Mouse (Mus musculus) forebrain, postnatal 0 days (tissue): Measurements from ENCODE around the gene Uvrag. TPM values are rescaled to one million over a fixed set of nuclear protein-coding genes. Genes with fewer than 3 reads are reported as not detected.

Source experiments
- ATAC-seq: fragments of 200-750 bp; cut with Nextera tagmentation; 2 replicates; pipeline ENCODE4 v1.8.0; 2017; ENCODE audit warnings: mild to moderate bottlenecking, moderate library complexity
- DNase-seq: peaks from one replicate; pipeline ENCODE4 v3.0.0-alpha.2; 2015
- H3K27ac ChIP-seq: fragments of 300-500 bp; sonication (generic); 2 replicates; pipeline ENCODE4 v1.5.1; 2014; ENCODE audit warnings: low read depth, mild to moderate bottlenecking, antibody characterized with exemption, low read length, moderate library complexity, mixed read lengths
- H3K27me3 ChIP-seq: fragments of 300-500 bp; sonication (generic); 2 replicates; pipeline ENCODE4 v1.6.1; 2014; ENCODE audit warnings: mild to moderate bottlenecking, low read length, mixed read lengths; ENCODE audit not compliant: insufficient read depth
- H3K36me3 ChIP-seq: fragments of 300-500 bp; sonication (generic); 2 replicates; pipeline ENCODE4 v1.6.1; 2014; ENCODE audit warnings: mild to moderate bottlenecking, moderate library complexity; ENCODE audit not compliant: insufficient read depth
- H3K4me1 ChIP-seq: fragments of 300-500 bp; sonication (generic); 2 replicates; pipeline ENCODE4 v1.6.1; 2014; ENCODE audit warnings: antibody characterized with exemption; ENCODE audit not compliant: insufficient read depth
- H3K4me2 ChIP-seq: fragments of 300-500 bp; sonication (generic); 2 replicates; pipeline ENCODE4 v1.6.1; 2014; ENCODE audit warnings: low read depth, mild to moderate bottlenecking, moderate library complexity
- H3K4me3 ChIP-seq: fragments of 300-500 bp; sonication (generic); 2 replicates; pipeline ENCODE4 v1.5.1; 2014; ENCODE audit warnings: low read depth, low read length, mixed read lengths
- H3K9ac ChIP-seq: fragments of 300-500 bp; sonication (generic); 2 replicates; pipeline ENCODE4 v1.6.1; 2014; ENCODE audit warnings: mild to moderate bottlenecking
- H3K9me3 ChIP-seq: fragments of 300-500 bp; sonication (generic); 2 replicates; pipeline ENCODE4 v1.6.1; 2016; ENCODE audit warnings: low read length
- CTCF ChIP-seq: sonication (generic); IDR thresholded peaks from 2 replicates; pipeline ENCODE4 v1.5.1; 2016; ENCODE audit warnings: antibody characterized with exemption, control low read depth, low read depth
- WGBS: fragments of 180-500 bp; shearing (Covaris S2); extraction: QIAGEN DNeasy Blood & Tissue Kit; methylation state at CpG from one replicate; pipeline ENCODE4 v1.1.7; 2014; 5-methylcytosine and 5-hydroxymethylcytosine counted together
- polyA plus RNA-seq: library from polyadenylated mRNA; unstranded; fragments of >200 nt; fragmentation: Nextera tagmentation; extraction: Ambion mirVana; gene quantifications from 2 replicates; pipeline ENCODE4 v1.2.1, GENCODE M21; 2015
- total RNA-seq: library from RNA; depleted of rRNA; stranded (reverse); fragments of >200 nt; gene quantifications from 2 replicates; pipeline ENCODE4 v1.2.3, GENCODE M21; 2014; rRNA removed

The Uvrag gene
- total and polyA plus RNA-seq, 2 experiments from 2014 or later: 18.6 to 18.8 TPM

DNA sequence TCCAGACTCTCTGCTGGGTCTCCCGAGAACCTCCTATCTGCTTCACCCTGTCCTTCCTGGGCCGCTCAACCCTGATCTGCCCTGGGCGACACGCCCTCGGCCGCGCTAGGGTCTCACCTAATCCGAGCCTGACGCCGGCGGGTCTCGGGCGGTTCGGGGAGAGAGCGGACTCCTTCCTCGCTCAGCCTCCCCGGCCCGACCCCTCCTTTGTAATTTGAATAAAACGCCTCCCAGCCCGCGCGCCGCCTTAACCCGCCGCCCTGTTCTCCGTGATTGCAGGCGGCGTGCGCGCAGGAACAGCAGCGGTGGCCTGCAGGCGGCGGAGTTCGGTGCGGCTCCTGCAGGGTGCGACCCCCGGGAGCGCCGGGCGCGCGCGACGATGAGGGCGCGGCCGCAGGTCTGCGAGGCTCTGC, 302.2 kb downstream of the Uvrag start:
- WGBS: 2% methylated on average over 48 of the region's 48 CpGs
- H3K36me3 ChIP-seq: no peaks in the 10 kb centered on the region
- H3K27ac ChIP-seq: no peak overlapping the region
- H3K4me3 ChIP-seq: peak overlapping the region; percentile 53
- H3K4me1 ChIP-seq: peaks cover 17% of the 10 kb centered on the region
- no peaks in the 10 kb centered on the region for H3K9me3 ChIP-seq
- H3K9ac ChIP-seq: peak overlapping the region; percentile 45
- peaks cover 57% of the 10 kb centered on the region for H3K27me3 ChIP-seq
- H3K4me2 ChIP-seq: peak overlapping the region; percentile 92
- DNase-seq (peak; percentile 62), ATAC-seq (peak; percentile 66)
- peak; percentile 65 for TF ChIP-seq CTCF

DNA sequence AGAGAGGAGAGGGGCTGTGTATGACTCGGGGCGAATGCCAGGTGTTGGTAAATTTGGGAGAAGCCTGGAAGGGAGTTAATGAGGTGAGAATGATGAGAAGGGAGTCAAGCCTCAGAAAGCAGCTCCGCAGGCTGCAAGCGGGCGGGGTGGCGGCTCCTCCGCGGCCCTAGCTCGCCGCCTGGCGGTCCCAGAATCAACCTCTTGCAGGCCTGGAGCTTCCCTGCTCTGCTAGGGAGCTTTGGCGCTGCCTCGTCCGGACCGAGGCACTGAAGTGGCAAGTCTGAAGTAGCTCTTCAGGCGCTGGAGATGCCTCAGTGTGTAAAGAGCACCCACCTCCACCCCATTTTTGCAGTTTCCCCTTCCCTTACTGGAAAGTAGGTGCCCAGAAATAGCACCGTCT, 303.0 kb downstream of the Uvrag start:
- 0 out of 2 replicates have a peak overlapping the region, but pooled peaks have one; percentile 7 for H3K9ac ChIP-seq
- H3K4me1 ChIP-seq: peaks cover 17% of the 10 kb centered on the region
- under 1% methylated on average over 17 of the region's 17 CpGs for WGBS
- peak overlapping the region; percentile 53 for H3K4me3 ChIP-seq
- DNase-seq (peak; percentile 87), ATAC-seq (peak; percentile 89)
- no peaks in the 10 kb centered on the region for H3K36me3 ChIP-seq
- peak; percentile 86 for TF ChIP-seq CTCF
- H3K27me3 ChIP-seq: peaks cover 65% of the 10 kb centered on the region
- H3K9me3 ChIP-seq: no peaks in the 10 kb centered on the region
- H3K4me2 ChIP-seq: peak overlapping the region; percentile 92
- H3K27ac ChIP-seq: no peak overlapping the region

DNA sequence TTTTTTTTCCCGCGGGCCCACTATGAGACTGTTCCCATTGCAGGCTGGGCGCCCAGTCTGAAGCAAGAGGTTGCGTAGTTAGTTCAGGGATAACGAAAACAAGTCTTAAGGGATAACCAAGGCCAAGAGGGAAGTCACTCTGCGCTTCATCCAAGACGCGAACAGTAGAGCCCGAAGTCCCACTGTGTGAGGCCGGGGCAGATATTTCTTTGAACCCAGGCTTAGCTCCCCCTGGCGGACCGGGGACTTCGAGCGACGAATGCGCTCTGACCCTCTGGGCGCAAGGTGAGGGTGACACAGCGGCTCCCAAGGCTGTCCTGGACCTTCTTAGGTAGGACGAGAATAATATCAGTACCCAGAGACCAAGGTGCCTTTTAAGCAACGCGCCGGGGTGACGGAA, 304.3 kb downstream of the Uvrag start:
- peak overlapping the region; percentile 93; the same call in 1 of the 2 replicates for H3K4me2 ChIP-seq
- 1% methylated on average over 23 of the region's 23 CpGs for WGBS
- H3K4me3 ChIP-seq: no peak overlapping the region
- H3K27ac ChIP-seq: no peak overlapping the region
- H3K9ac ChIP-seq: no peak overlapping the region
- TF ChIP-seq CTCF: peak; percentile 61
- no peaks in the 10 kb centered on the region for H3K9me3 ChIP-seq
- no peak for ATAC-seq
- peak; percentile 19 for DNase-seq
- peaks cover 71% of the 10 kb centered on the region for H3K27me3 ChIP-seq
- no peaks in the 10 kb centered on the region for H3K36me3 ChIP-seq
- peaks cover 17% of the 10 kb centered on the region for H3K4me1 ChIP-seq

DNA sequence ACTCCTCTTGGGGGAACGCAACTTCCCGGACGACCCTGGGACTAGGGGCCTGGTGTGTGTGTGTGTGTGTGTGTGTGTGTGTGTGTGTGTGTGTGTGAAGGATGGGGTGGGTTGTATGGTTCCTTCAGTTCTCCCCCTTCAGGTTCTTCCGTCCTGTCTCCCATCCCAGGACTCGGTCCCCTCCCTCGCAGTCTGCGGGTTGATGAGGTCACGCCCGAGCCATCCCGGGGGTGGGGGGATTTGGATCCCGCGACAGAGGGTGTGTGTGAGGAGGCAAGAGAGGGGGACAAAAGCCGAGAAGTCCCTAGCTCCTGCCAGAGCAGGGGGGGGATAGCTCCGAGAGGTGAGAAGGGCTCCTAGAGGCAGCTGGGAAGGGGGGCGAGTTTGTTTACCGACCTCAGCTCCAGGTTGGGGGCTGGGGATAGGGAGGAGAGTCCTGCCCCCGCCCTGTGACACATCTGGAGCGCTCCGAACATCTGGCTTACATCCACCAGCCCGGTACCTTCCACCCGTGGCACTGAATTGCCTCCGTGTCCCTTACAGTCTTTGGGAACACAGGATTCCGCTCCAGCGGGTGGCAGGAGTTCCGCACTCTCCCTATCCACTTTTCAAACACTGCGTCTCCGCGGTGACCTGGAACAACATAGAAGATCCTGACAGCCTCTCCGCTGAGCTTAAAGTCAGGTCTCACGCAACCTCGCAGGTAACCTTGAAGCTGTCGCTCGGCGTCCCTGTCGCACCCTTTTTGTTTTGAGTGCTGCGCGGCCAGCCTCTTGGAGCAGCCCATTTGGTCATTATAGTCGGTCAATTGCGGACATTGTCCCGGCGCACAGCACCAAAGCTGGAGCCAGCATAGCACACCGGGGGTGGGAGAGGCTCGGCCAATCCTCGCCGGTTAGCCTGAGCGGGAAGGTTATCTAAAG, 305.2 kb downstream of the Uvrag start:
- peaks cover 17% of the 10 kb centered on the region for H3K4me1 ChIP-seq
- WGBS: under 1% methylated on average over 46 of the region's 46 CpGs

More for the DNA sequence above, 305.2 kb downstream of the Uvrag start:
- Histone ChIP-seq H3K9me3 (no peaks in the 10 kb centered on the region), H3K9ac (peak overlapping the region; percentile 40; the same call in 1 of the 2 replicates), H3K36me3 (no peaks in the 10 kb centered on the region), H3K27ac (no peak overlapping the region), H3K4me2 (peak overlapping the region; percentile 93), H3K4me3 (peak overlapping the region; percentile 44), H3K27me3 (peaks cover 63% of the 10 kb centered on the region)
- no peak for ATAC-seq
- no peak for TF ChIP-seq CTCF
- peak; percentile 12 for DNase-seq

Other genes with a start within 250 kb of the Uvrag start
- 37.1 and 41.3 TPM in 2 replicates for gene Dgat2, start 41.6 kb upstream of the Uvrag start, total RNA-seq
- gene Dgat2, start 41.6 kb upstream of the Uvrag start, polyA plus RNA-seq: 37.2 and 41.3 TPM in 2 replicates
- 0.24 and 0.31 TPM in 2 replicates for gene Mogat2, start 97.5 kb upstream of the Uvrag start, total RNA-seq
- gene Mogat2, start 97.5 kb upstream of the Uvrag start, polyA plus RNA-seq: 0.18 and 0.23 TPM in 2 replicates
- gene Map6, start 126.3 kb upstream of the Uvrag start, total RNA-seq: 187 and 234 TPM in 2 replicates
- gene Map6, start 126.3 kb upstream of the Uvrag start, polyA plus RNA-seq: 71.9 and 98.0 TPM in 2 replicates
- gene Serpinh1, start 212.1 kb upstream of the Uvrag start, total RNA-seq: 127 and 160 TPM in 2 replicates
- 117 and 121 TPM in 2 replicates for gene Serpinh1, start 212.1 kb upstream of the Uvrag start, polyA plus RNA-seq
- gene Gdpd5, start 240.3 kb upstream of the Uvrag start, total RNA-seq: 36.2 and 41.2 TPM in 2 replicates
- gene Gdpd5, start 240.3 kb upstream of the Uvrag start, polyA plus RNA-seq: 30.9 and 38.2 TPM in 2 replicates